Mouse (Mus musculus) thymus, postnatal 36 days (tissue): ENCODE measurements around the gene Bcl2l10.

Experiments
- DNase-seq, 2 experiments: peaks; one replicate each; pipeline ENCODE4 v3.0.0; 2022; ENCODE audit warnings: mixed read lengths in 2 of 2

Gene Bcl2l10

GRCm38 (mm10) chr9:75347458-75347857, at the start of gene Bcl2l10:
Bcl2l10 (plus strand) TSS chr9:75347758.
- no peak for DNase-seq

GRCm38 (mm10) chr9:75299342-75299741, 48.2 kb upstream of the Bcl2l10 start:
- no peak for DNase-seq

GRCm38 (mm10) chr9:75303033-75303432, 44.5 kb upstream of the Bcl2l10 start:
- no peak for DNase-seq

- no peak for DNase-seq
These were observed 43.8 kb upstream of the Bcl2l10 start for GRCm38 (mm10) chr9:75303701-75304261.

- DNase-seq, result no peak
These were observed 43.3 kb upstream of the Bcl2l10 start for GRCm38 (mm10) chr9:75304286-75304685.

- DNase-seq, result no peak
These were observed 41.2 kb upstream of the Bcl2l10 start, which contains the start of gene Gnb5 for GRCm38 (mm10) chr9:75306126-75306898. Gnb5 (plus strand) TSS chr9:75306288.

GRCm38 (mm10) chr9:75307015-75307414, 40.5 kb upstream of the Bcl2l10 start:
- no peak for DNase-seq

GRCm38 (mm10) chr9:75308621-75309020, 38.9 kb upstream of the Bcl2l10 start:
- no peak for DNase-seq

- DNase-seq, result peak; percentile 67 to 75
These were observed 35.5 kb upstream of the Bcl2l10 start for GRCm38 (mm10) chr9:75312008-75312407.

GRCm38 (mm10) chr9:75313138-75313831, 34.3 kb upstream of the Bcl2l10 start:
- no peak for DNase-seq

- DNase-seq, result peak; percentile 83 to 86
These were observed 33.6 kb upstream of the Bcl2l10 start for GRCm38 (mm10) chr9:75313832-75314516.

GRCm38 (mm10) chr9:75314517-75315105, 32.9 kb upstream of the Bcl2l10 start:
- no peak for DNase-seq

GRCm38 (mm10) chr9:75315238-75315637, 32.3 kb upstream of the Bcl2l10 start:
- DNase-seq, result no peak

GRCm38 (mm10) chr9:75316771-75317170, 30.8 kb upstream of the Bcl2l10 start:
- no peak for DNase-seq

- no peak for DNase-seq
These were observed 29.4 kb upstream of the Bcl2l10 start for GRCm38 (mm10) chr9:75318196-75318595.

GRCm38 (mm10) chr9:75319365-75319764, 28.2 kb upstream of the Bcl2l10 start:
- DNase-seq, result no peak

- no peak for DNase-seq
These were observed 25.3 kb upstream of the Bcl2l10 start for GRCm38 (mm10) chr9:75322099-75322885.

GRCm38 (mm10) chr9:75328047-75328446, 19.5 kb upstream of the Bcl2l10 start:
- no peak for DNase-seq

GRCm38 (mm10) chr9:75330821-75331220, 16.7 kb upstream of the Bcl2l10 start:
- no peak for DNase-seq

GRCm38 (mm10) chr9:75334440-75334839, 13.1 kb upstream of the Bcl2l10 start:
- DNase-seq, result no peak

GRCm38 (mm10) chr9:75338016-75338415, 9.5 kb upstream of the Bcl2l10 start:
- no peak for DNase-seq

GRCm38 (mm10) chr9:75342433-75342832, 5.1 kb upstream of the Bcl2l10 start:
- no peak for DNase-seq
